Mouse (Mus musculus): ENCODE measurements around the gene Aff1.

- TF ChIP-seq GATA1 (IDR thresholded peaks at IDR 0.05; ENCODE audit: borderline replicate concordance, low read length) (no peak), FLI1 (IDR thresholded peaks at IDR 0.05; ENCODE audit: low read length) (no peak)
These were observed 86.3 kb downstream of the Aff1 start for GRCm38 (mm10) chr5:103778314-103779117.

Data from megakaryocyte, embryonic 14.5 days (primary cell).